31 mouse cellular contexts compared by ENCODE assay signal in the genomic region with DNA sequence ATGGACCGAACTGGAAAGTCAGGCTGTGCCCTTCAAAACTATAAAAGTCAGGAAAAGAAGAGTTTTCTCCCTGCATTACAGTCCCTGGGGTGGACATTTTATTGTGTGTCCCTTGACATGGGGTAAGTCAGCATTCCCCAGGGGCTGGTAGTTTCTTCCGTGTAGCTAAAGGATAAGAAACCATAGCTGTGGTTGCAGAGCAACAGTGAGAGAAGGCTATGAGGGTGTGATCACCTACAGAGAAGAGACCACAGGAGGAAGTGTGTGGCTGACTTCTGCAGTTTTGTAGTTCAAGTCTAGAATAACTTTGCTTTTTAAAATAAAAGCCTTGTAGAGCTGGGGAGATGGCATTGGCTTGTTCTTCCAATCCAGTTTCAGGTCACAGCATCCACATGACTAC.
DNase-seq lines count a peak whose midpoint lies in the region; ATAC-seq and TF ChIP-seq lines count a peak whose summit lies in the region.
"Had no signal": no experiment of that assay in that cellular context is flagged by ENCODE, and none has a peak within 500 bp of the region (broad histone marks: within the 10 kb centered on the region; RNA-seq: fewer than 3 reads in every experiment).

No protein-coding gene starts in this region.

- no peak overlapping the region for H3K4me3 ChIP-seq in CH12.LX (replicated peaks in 1 of 3; ENCODE audit: low read depth in 2 of 3, low read length in 2 of 3, poor library complexity in 1 of 3)
- H3K4me3 ChIP-seq: erythroblast, embryonic 14.5 days; heart, embryonic 10.5 days; heart, embryonic 15.5 days; layer of hippocampus, adult 2 months; liver, embryonic 12.5 days; midbrain, embryonic 13.5 days; neural tube, embryonic 15.5 days had no signal

- H3K4me1 ChIP-seq in CH12.LX (ENCODE audit: control insufficient read depth in 1 of 2, insufficient read depth in 2 of 2): peaks cover 6 to 37% of the 10 kb centered on the region in 2 experiments
- H3K4me1 ChIP-seq: heart, embryonic 10.5 days; midbrain, embryonic 13.5 days; neural tube, embryonic 15.5 days had no signal

- peak; percentile 50 for ATAC-seq in granulocyte monocyte progenitor cell, adult 5-6 weeks (replicated peaks; ENCODE audit: poor library complexity, severe bottlenecking)
- 0 out of 2 replicates have a peak, but pooled peaks have one; percentile 27 for ATAC-seq in monocyte, adult 5-6 weeks (replicated peaks; ENCODE audit: insufficient number of reproducible peaks, low FRiP score, low TSS enrichment, poor library complexity, severe bottlenecking)
- ATAC-seq: forebrain, postnatal 0 days; inflammation-experienced regulatory T-cells, adult 6 months; liver, embryonic 12.5 days; liver, postnatal 0 days; midbrain, embryonic 13.5 days had no signal

- H3K27me3 ChIP-seq in CH12.LX (replicated peaks): no peaks in the 10 kb centered on the region
- H3K27me3 ChIP-seq: heart, embryonic 15.5 days; midbrain, embryonic 13.5 days; neural tube, embryonic 15.5 days had no signal

- H3K9ac ChIP-seq in CH12.LX (ENCODE audit: insufficient read depth, low read depth): no peak overlapping the region
- H3K9ac ChIP-seq: forebrain, postnatal 0 days; heart, embryonic 15.5 days; hindbrain, embryonic 14.5 days; liver, embryonic 12.5 days; liver, postnatal 0 days; midbrain, embryonic 13.5 days; neural tube, embryonic 15.5 days had no signal

- no peak for TF ChIP-seq EP300 in CH12.LX (IDR thresholded peaks at IDR 0.05; ENCODE audit: low read length)

- no peak overlapping the region for H3K27ac ChIP-seq in CH12.LX (ENCODE audit: insufficient read depth, low read depth)
- H3K27ac ChIP-seq: heart, embryonic 10.5 days; heart, embryonic 15.5 days; hindbrain, embryonic 14.5 days; layer of hippocampus, adult 2 months; liver, embryonic 12.5 days; midbrain, embryonic 13.5 days; neural tube, embryonic 15.5 days had no signal

- TF ChIP-seq CTCF in CH12.LX (conservative IDR thresholded peaks at IDR 0.05 in 1 of 2, IDR thresholded peaks at IDR 0.05 in 1 of 2; ENCODE audit: low read depth in 2 of 2, low read length in 2 of 2): no peak

- DNase-seq in 416B (ENCODE audit: low read depth) (peak; percentile 52), CH12.LX (ENCODE audit: extremely low read depth) (peak; percentile 66)
- no peak for DNase-seq in kidney, postnatal 4 days
- DNase-seq in thymus, postnatal 25 days: no peak
- no peak for DNase-seq in embryo, embryonic 9.5 days (ENCODE audit: extremely low spot score)
- no peak for DNase-seq in gastrocnemius, adult 18-20 months (ENCODE audit: low spot score)
- DNase-seq: adrenal gland, adult 8-10 months; cerebellum, adult 8-10 months; cerebellum, postnatal 25 days; forebrain, postnatal 0 days; gastrocnemius, postnatal 14 days; heart, adult 11 months; heart, postnatal 36 days; kidney, adult 11 months; kidney, postnatal 25 days; liver, postnatal 0 days; lung, postnatal 36 days; right cerebral cortex, adult 18-20 months; spleen, adult 18-20 months; thymus, adult 2 months had no signal

- H3K36me3 ChIP-seq in CH12.LX (replicated peaks in 1 of 2; ENCODE audit: control insufficient read depth in 1 of 2, insufficient read depth in 1 of 2, low read length in 1 of 2): no peaks in the 10 kb centered on the region
- H3K36me3 ChIP-seq: heart, embryonic 10.5 days; heart, embryonic 15.5 days; liver, embryonic 12.5 days; midbrain, embryonic 13.5 days; neural tube, embryonic 15.5 days had no signal

- H3K79me2 ChIP-seq in CH12.LX (replicated peaks; ENCODE audit: control insufficient read depth, extremely low read depth, insufficient read depth, poor library complexity, severe bottlenecking): no peaks in the 10 kb centered on the region

- in situ Hi-C loops in CH12.LX (cut with MboI; ENCODE audit: low pct_ligation_motif_present, low pct_unique_long_range_greater_than_20kb, low sequenced_read_pairs): loop anchor here (25.0 kb wide), 1 partner anchor 602 kb away; no protein-coding TSS in a partner anchor

- no peak for TF ChIP-seq RAD21 in CH12.LX (IDR thresholded peaks at IDR 0.05; ENCODE audit: low read depth, low read length)

- H3K9me3 ChIP-seq in CH12.LX (replicated peaks; ENCODE audit: low read length): no peaks in the 10 kb centered on the region
- H3K9me3 ChIP-seq: heart, embryonic 10.5 days; heart, embryonic 15.5 days; liver, embryonic 12.5 days; midbrain, embryonic 13.5 days; neural tube, embryonic 15.5 days had no signal

- 0 out of 2 replicates have a peak overlapping the region, but pooled peaks have one; percentile 7 for H3K4me2 ChIP-seq in CH12.LX (ENCODE audit: insufficient read depth, low read depth, poor library complexity, severe bottlenecking)
- H3K4me2 ChIP-seq: heart, embryonic 15.5 days; hindbrain, embryonic 14.5 days; liver, embryonic 12.5 days; midbrain, embryonic 13.5 days; neural tube, embryonic 15.5 days had no signal

- TF ChIP-seq POLR2A in CH12.LX (IDR thresholded peaks at IDR 0.05; ENCODE audit: low read depth, low read length): no peak

- dilution Hi-C loops in CH12.LX (cut with MboI; ENCODE audit: extremely low pct_ligation_motif_present, extremely low pct_unique_long_range_greater_than_20kb, low sequenced_read_pairs): no loop called here

TF ChIP-seq in CH12.LX, 34 proteins besides CTCF, POLR2A, EP300 and RAD21:
- TF ChIP-seq SMC3 (IDR thresholded peaks at IDR 0.05; ENCODE audit: low read depth, low read length) (no peak), TCF12 (IDR thresholded peaks at IDR 0.05; ENCODE audit: low read depth, low read length) (no peak), JUN (IDR thresholded peaks at IDR 0.05; ENCODE audit: insufficient read depth, low read depth, low read length) (no peak), POLR2AphosphoS2 (IDR thresholded peaks at IDR 0.05; ENCODE audit: low read depth, low read length) (no peak), TBP (conservative IDR thresholded peaks at IDR 0.05; ENCODE audit: low read depth, low read length) (no peak), ETS1 (conservative IDR thresholded peaks at IDR 0.05; ENCODE audit: low read depth, low read length) (no peak), MAFK (IDR thresholded peaks at IDR 0.05; ENCODE audit: insufficient replicate concordance, low read length) (no peak), USF2 (conservative IDR thresholded peaks at IDR 0.05; ENCODE audit: low read depth, low read length) (no peak), ZMIZ1 (IDR thresholded peaks at IDR 0.05; ENCODE audit: low read depth, low read length) (no peak), MAZ (IDR thresholded peaks at IDR 0.05; ENCODE audit: low read depth, low read length) (no peak), IRF4 (IDR thresholded peaks at IDR 0.05; ENCODE audit: low read depth, low read length) (no peak), ZNF384 (IDR thresholded peaks at IDR 0.05; ENCODE audit: low read depth, low read length) (no peak), CHD2 (IDR thresholded peaks at IDR 0.05; ENCODE audit: low read length) (no peak), MXI1 (IDR thresholded peaks at IDR 0.05; ENCODE audit: low read depth, low read length) (no peak), JUND (conservative IDR thresholded peaks at IDR 0.05; ENCODE audit: low read depth, low read length) (no peak), SIN3A (IDR thresholded peaks at IDR 0.05; ENCODE audit: low read length) (no peak), RCOR1 (conservative IDR thresholded peaks at IDR 0.05; ENCODE audit: low read depth, low read length) (no peak), MYC (IDR thresholded peaks at IDR 0.05; ENCODE audit: low read depth, low read length) (no peak), ELF1 (IDR thresholded peaks at IDR 0.05; ENCODE audit: low read depth, low read length) (no peak), UBTF (IDR thresholded peaks at IDR 0.05; ENCODE audit: low read depth, low read length) (no peak)

Comparison
In these comparisons a context has a peak if more than half of its experiments do, and no peak if none do; other contexts are left out.
1. DNase-seq: peak in 416B (single experiment) and CH12.LX (single experiment); none in kidney, postnatal 4 days (0 of 2), thymus, postnatal 25 days (single experiment), embryo, embryonic 9.5 days (single experiment) and gastrocnemius, adult 18-20 months (single experiment).